Mouse (Mus musculus) bone marrow, adult 2 months (tissue): ENCODE data around the gene Zfp69. TPM values are rescaled to one million over a fixed set of nuclear protein-coding genes. Genes with fewer than 3 reads are reported as not detected.
A peak's percentile ranks its signal among the peaks of the same experiment; 100 is the strongest.

Experiments used
- H3K27ac ChIP-seq: fragments of 200-500 bp; 2 replicates; pipeline ENCODE4 v1.5.1; 2012; ENCODE audit warnings: low read depth, mild to moderate bottlenecking, control low read depth, inconsistent platforms, low read length; ENCODE audit not compliant: control insufficient read depth, poor library complexity, insufficient read depth
- H3K4me1 ChIP-seq: fragments of 200-500 bp; 2 replicates; pipeline ENCODE4 v1.6.1; 2011; ENCODE audit warnings: low read length; ENCODE audit not compliant: control insufficient read depth, insufficient read depth
- H3K4me3 ChIP-seq: fragments of 200-500 bp; replicated peaks from 2 replicates; pipeline ENCODE3; 2011; ENCODE audit warnings: mild to moderate bottlenecking, low read depth, low read length, control low read depth; ENCODE audit not compliant: control insufficient read depth
- CTCF ChIP-seq: fragments of 200-500 bp; IDR thresholded peaks from 2 replicates; pipeline ENCODE4 v1.5.1; 2011; ENCODE audit warnings: low read length, control low read depth; ENCODE audit not compliant: control insufficient read depth, insufficient read depth
- POLR2A ChIP-seq: fragments of 200-500 bp; IDR thresholded peaks from 2 replicates; pipeline ENCODE4 v1.6.1; 2011; ENCODE audit warnings: low read depth, mild to moderate bottlenecking, control low read depth, low read length, borderline replicate concordance; ENCODE audit not compliant: control insufficient read depth
- WGBS: fragments of 180-500 bp; shearing (Covaris S2); methylation state at CpG from one replicate; pipeline ENCODE4 v1.1.7; 2018; 5-methylcytosine and 5-hydroxymethylcytosine counted together
- polyA plus RNA-seq: library from polyadenylated mRNA; stranded (reverse); fragments of >200 nt; gene quantifications from 2 replicates; pipeline ENCODE4 v1.2.4, GENCODE M21; 2011; ENCODE audit warnings: low replicate concordance; ENCODE audit not compliant: missing spikeins, insufficient read depth, insufficient read length

Gene Zfp69
- polyA plus RNA-seq, 1 experiment = 3.6 TPM

DNA sequence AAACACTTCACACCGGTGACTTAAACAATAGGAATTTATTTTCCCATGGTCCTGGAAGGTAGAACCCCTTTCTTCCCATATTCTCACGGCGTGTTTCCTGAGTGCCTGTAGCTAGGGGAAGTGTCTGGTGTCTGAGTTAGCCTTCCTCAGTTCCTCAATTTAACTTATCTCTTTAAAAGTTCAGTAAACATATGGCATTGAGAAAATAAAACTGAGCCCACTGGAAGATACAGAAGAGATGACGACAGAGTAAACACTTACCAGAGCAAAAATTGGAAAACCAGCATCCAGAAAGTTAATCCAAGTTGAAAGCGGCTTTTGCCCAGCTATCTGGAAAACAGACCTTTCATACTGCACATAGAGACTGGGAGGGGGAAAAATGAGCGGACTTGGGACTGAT is 664 bp upstream of the Zfp69 start:
- no peak for TF ChIP-seq POLR2A
- no peak for TF ChIP-seq CTCF
- WGBS = 10% methylated on average over 6 of the region's 6 CpGs
- Histone ChIP-seq H3K4me3 (peak overlapping the region; percentile 46), H3K27ac (no peak overlapping the region; the same call in 1 of the 2 replicates), H3K4me1 (no peaks in the 10 kb centered on the region; the same call in 1 of the 2 replicates)

DNA sequence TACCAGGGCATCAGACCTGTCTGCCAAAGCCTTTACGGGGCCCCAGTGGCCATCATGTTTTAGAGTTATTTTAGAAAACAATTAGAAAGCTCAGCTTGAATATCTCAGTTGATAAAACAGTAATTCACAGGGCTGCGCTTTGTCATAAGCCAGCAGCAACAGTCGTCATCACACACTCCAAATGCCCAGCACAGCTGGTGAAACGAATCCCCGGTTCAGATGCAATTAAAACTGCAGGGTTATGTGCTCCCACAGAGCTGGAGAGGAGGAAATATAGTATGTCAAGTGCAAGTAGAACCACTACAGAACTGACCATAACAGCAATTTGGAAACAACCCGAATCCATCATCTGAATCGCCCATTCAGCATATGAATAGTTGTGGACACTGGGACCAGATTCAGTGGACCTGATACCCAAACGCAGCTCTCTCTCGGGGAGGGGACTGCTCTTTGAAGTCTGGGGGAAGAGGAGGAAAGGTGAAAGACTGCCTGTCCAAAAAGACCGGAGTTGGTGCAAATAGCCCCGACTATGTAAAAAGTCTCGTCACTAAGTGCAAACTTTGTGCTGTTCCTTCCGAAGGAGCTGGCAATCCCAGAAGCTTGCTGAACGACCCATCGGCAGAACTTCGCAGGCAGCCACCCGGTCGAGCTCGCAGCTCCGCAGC is 604 bp downstream of the Zfp69 start:
- 3% methylated on average over 20 of the region's 20 CpGs for WGBS
- Histone ChIP-seq H3K4me3 (peak overlapping the region; percentile 88), H3K4me1 (no peaks in the 10 kb centered on the region; the same call in 1 of the 2 replicates), H3K27ac (peak overlapping the region; percentile 98)
- no peak for TF ChIP-seq CTCF
- no peak for TF ChIP-seq POLR2A

DNA sequence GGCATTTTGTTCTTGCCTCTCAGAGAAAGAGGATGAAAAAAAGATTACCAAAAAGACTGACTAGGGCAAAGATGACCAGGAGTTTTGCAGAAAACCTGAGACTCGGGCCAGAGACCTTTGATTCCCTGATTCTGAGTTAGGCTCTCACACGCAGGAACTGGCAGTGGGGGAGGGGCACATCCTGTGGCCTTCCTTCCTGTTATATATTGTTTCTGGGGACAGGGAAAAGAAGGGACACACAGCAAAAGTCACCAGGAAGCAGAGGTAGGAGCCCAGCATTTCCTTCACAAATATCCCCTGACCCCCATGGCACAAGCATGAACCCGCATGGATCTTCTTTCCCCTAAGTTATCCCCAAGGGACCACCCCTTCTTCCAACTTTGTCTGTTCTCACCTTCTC is 2.6 kb downstream of the Zfp69 start:
- TF ChIP-seq CTCF (no peak), POLR2A (no peak)
- Histone ChIP-seq H3K4me1 (no peaks in the 10 kb centered on the region; the same call in 1 of the 2 replicates), H3K4me3 (no peak overlapping the region), H3K27ac (no peak overlapping the region)
- 46% methylated on average over 3 of the region's 3 CpGs for WGBS

- 88% methylated on average over 3 of the region's 3 CpGs for WGBS
Measured at GRCm38 (mm10) chr4:120935006-120935405, 16.5 kb downstream of the Zfp69 start.

GRCm38 (mm10) chr4:120930736-120931135 is 20.8 kb downstream of the Zfp69 start:
- Histone ChIP-seq H3K27ac (no peak overlapping the region), H3K4me3 (no peak overlapping the region), H3K4me1 (no peaks in the 10 kb centered on the region)
- TF ChIP-seq CTCF = no peak
- TF ChIP-seq POLR2A = no peak
- WGBS = 95% methylated on average over 18 of the region's 18 CpGs

More at GRCm38 (mm10) chr4:120935006-120935405, 16.5 kb downstream of the Zfp69 start:
- H3K27ac ChIP-seq = no peak overlapping the region
- H3K4me3 ChIP-seq = no peak overlapping the region
- no peaks in the 10 kb centered on the region for H3K4me1 ChIP-seq
- no peak for TF ChIP-seq CTCF
- no peak for TF ChIP-seq POLR2A

DNA sequence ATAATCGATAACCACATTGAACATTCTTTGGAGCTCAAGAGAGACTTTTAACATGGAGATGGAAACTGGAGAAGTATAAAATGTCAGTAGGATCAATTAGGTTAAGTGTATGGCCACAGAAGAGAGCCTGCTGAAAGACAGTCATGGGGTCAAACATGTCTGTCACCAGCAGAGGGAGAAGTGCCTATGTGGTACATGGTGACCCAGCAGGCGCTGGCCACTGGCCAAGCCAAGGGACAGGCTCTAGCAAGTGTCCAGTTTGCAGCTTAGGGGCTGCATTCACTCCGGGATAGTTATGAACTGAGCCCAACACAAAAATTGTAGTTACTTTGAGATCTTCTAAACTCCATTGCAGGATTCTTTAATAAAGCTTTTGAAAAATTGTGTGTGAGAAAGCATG is 22.8 kb downstream of the Zfp69 start:
- H3K4me1 ChIP-seq = no peaks in the 10 kb centered on the region; the same call in 1 of the 2 replicates
- H3K27ac ChIP-seq = no peak overlapping the region
- TF ChIP-seq POLR2A (no peak), CTCF (0 out of 2 replicates have a peak, but pooled peaks have one; percentile 3)
- 81% methylated on average over 3 of the region's 3 CpGs for WGBS
- H3K4me3 ChIP-seq = no peak overlapping the region

GRCm38 (mm10) chr4:120925386-120925785 is 26.1 kb downstream of the Zfp69 start:
- Histone ChIP-seq H3K4me1 (no peaks in the 10 kb centered on the region; the same call in 1 of the 2 replicates), H3K27ac (no peak overlapping the region), H3K4me3 (peak overlapping the region; percentile 39)
- WGBS = 7% methylated on average over 3 of the region's 3 CpGs
- TF ChIP-seq POLR2A = no peak
- TF ChIP-seq CTCF = peak; percentile 31; the same call in 1 of the 2 replicates

DNA sequence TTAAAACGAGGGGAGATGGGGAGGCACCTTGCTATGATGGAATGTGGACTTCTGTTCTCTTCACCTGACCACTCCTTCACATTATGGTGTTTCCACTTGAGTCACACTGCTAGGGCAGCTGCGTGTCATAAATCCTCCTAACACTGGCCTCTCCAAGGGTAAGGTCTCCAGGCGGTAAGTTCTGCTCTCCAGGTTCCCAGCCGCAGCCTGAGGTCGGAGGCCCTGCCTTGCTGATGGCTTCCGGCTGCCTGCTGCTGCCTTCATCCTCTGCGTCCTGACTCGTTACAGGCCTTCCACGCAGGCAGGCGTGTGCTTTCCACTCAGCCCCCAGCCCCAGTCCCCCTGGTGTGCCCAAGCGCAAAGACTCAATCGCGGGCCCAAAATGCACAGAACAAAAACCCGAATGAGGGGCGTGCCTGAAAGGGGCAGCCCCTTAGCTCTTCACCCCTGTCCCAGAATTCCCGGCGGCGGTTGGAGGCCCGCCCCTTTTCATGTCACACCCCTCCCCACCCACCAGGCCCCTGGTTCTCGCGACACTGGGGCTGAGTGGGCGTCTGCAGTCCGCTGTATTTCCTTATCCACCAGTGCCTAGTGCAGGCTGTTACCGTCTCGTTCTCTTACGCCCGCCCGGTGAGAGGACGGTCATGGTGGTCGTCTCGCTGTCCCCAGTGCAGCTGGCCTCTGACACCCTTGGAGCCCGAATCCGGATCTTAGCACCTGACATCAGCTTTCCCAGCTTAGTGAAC is 26.8 kb downstream of the Zfp69 start, which contains the start of gene Exo5:
Gene Exo5 (minus strand): TSS at position 464 of the 746 bp plus-strand sequence.
- Histone ChIP-seq H3K4me3 (peak within 1 kb of the TSS; percentile 98), H3K4me1 (no peaks in the 10 kb centered on the region; the same call in 1 of the 2 replicates), H3K27ac (peak within 1 kb of the TSS; percentile 80)
- under 1% methylated on average over 33 of the region's 33 CpGs for WGBS
- TF ChIP-seq POLR2A (peak; percentile 94), CTCF (no peak)
